Mouse (Mus musculus) limb, embryonic 10.5 days (tissue): ENCODE results near the gene Fbxo24. TPM values are rescaled to one million over a fixed set of nuclear protein-coding genes. Genes with fewer than 3 reads are reported as not detected.

ENCODE experiments used
- DNase-seq: peaks from one replicate; pipeline ENCODE4 v3.0.0-alpha.2; 2017; ENCODE audit warnings: low spot score
- H3K27ac ChIP-seq: fragments of 300-500 bp; sonication (generic); 2 replicates; pipeline ENCODE4 v1.5.1; 2016; ENCODE audit warnings: mild to moderate bottlenecking
- H3K27me3 ChIP-seq: fragments of 300-500 bp; sonication (generic); 2 replicates; pipeline ENCODE4 v1.6.1; 2016; ENCODE audit warnings: low read depth, mild to moderate bottlenecking; ENCODE audit not compliant: poor library complexity, severe bottlenecking
- H3K36me3 ChIP-seq: fragments of 300-500 bp; sonication (generic); 2 replicates; pipeline ENCODE4 v1.6.1; 2016; ENCODE audit warnings: mild to moderate bottlenecking, moderate library complexity
- H3K4me1 ChIP-seq: fragments of 300-500 bp; sonication (generic); 2 replicates; pipeline ENCODE4 v1.6.1; 2016
- H3K4me3 ChIP-seq: fragments of 300-500 bp; sonication (generic); 2 replicates; pipeline ENCODE4 v1.5.1; 2016; ENCODE audit warnings: mild to moderate bottlenecking, moderate library complexity
- H3K9me3 ChIP-seq: fragments of 300-500 bp; sonication (generic); replicated peaks from 2 replicates; pipeline ENCODE4 v1.6.1; 2016; ENCODE audit warnings: mild to moderate bottlenecking
- WGBS: fragments of 180-500 bp; shearing (Covaris S2); methylation state at CpG from one replicate; pipeline ENCODE4 v1.1.7; 2016; 5-methylcytosine and 5-hydroxymethylcytosine counted together
- polyA plus RNA-seq: library from polyadenylated mRNA; unstranded; fragments of >200 nt; fragmentation: Nextera tagmentation; extraction: Ambion mirVana; gene quantifications from 2 replicates; pipeline ENCODE4 v1.2.1, GENCODE M21; 2016

Fbxo24 gene
- polyA plus RNA-seq, 1 experiment from 2014 or later, result 0.60 TPM

DNA sequence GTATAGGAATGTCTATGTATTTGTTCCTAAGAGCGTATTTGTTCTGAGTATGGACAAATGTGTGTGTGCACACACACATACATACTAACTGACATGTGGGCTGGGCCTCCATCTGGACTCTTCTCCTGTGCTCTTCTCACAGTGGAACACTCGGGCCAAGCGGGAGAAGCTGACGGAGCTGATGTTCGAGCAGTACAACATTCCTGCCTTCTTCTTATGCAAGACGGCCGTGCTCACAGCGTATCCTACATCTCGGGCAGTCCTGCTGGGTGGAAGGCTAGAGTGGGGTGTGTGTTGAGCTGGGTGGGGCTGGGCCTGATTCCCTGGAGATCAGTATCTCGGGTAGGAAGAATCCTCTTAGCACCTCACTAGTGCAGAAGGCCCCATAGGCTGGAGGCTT is 65.8 kb downstream of the Fbxo24 start:
- H3K27me3 ChIP-seq, result 0 out of 2 replicates have a peak, but pooled peaks cover 7% of the 10 kb centered on the region
- H3K4me1 ChIP-seq, result no peaks in the 10 kb centered on the region
- WGBS, result 75% methylated on average over 10 of the region's 10 CpGs
- no peak overlapping the region for H3K27ac ChIP-seq
- H3K9me3 ChIP-seq, result no peaks in the 10 kb centered on the region
- no peak overlapping the region for H3K4me3 ChIP-seq
- DNase-seq, result no peak
- H3K36me3 ChIP-seq, result no peaks in the 10 kb centered on the region

Other genes with a start within 250 kb of the Fbxo24 start
- gene Zan, start 151.9 kb downstream of the Fbxo24 start, polyA plus RNA-seq, result 0.03 and 0.10 TPM in 2 replicates
- gene Pop7, start 126.5 kb downstream of the Fbxo24 start, polyA plus RNA-seq, result 53.2 and 63.4 TPM in 2 replicates
- 13.5 and 14.6 TPM in 2 replicates for gene Gigyf1, start 110.5 kb downstream of the Fbxo24 start, polyA plus RNA-seq
- 1.5 and 2.4 TPM in 2 replicates for gene Epo, start 95.8 kb downstream of the Fbxo24 start, polyA plus RNA-seq
- 257 and 295 TPM in 2 replicates for gene Gnb2, start 95.5 kb downstream of the Fbxo24 start, polyA plus RNA-seq
- not detected in 2 replicates for gene Actl6b, start 75.5 kb downstream of the Fbxo24 start, polyA plus RNA-seq
- gene Tfr2, start 59.2 kb downstream of the Fbxo24 start, polyA plus RNA-seq, result 0.79 and 1.4 TPM in 2 replicates
- gene Mospd3, start 27.9 kb downstream of the Fbxo24 start, polyA plus RNA-seq, result 14.7 and 16.4 TPM in 2 replicates
- gene Pcolce, start 15.2 kb downstream of the Fbxo24 start, polyA plus RNA-seq, result 153 and 165 TPM in 2 replicates
- gene Lrch4, start 119 bp upstream of the Fbxo24 start, polyA plus RNA-seq, result 25.9 and 32.2 TPM in 2 replicates
- 12.6 and 14.8 TPM in 2 replicates for gene Gm20605, start 173 bp upstream of the Fbxo24 start, polyA plus RNA-seq
- gene Sap25, start 12.3 kb upstream of the Fbxo24 start, polyA plus RNA-seq, result 8.0 and 9.7 TPM in 2 replicates
- gene Irs3, start 16.7 kb upstream of the Fbxo24 start, polyA plus RNA-seq, result 0.23 and 0.48 TPM in 2 replicates
- gene Agfg2, start 55.7 kb upstream of the Fbxo24 start, polyA plus RNA-seq, result 18.6 and 22.9 TPM in 2 replicates
- gene Nyap1, start 112.6 kb upstream of the Fbxo24 start, polyA plus RNA-seq, result 1.1 and 2.5 TPM in 2 replicates
- 78.1 and 99.5 TPM in 2 replicates for gene Tsc22d4, start 116.7 kb upstream of the Fbxo24 start, polyA plus RNA-seq
- 47.0 and 49.5 TPM in 2 replicates for gene Ppp1r35, start 149.8 kb upstream of the Fbxo24 start, polyA plus RNA-seq
- 11.3 and 11.8 TPM in 2 replicates for gene Mepce, start 158.7 kb upstream of the Fbxo24 start, polyA plus RNA-seq
- 8.4 and 15.8 TPM in 2 replicates for gene Zcwpw1, start 158.8 kb upstream of the Fbxo24 start, polyA plus RNA-seq
- 0.34 and 0.39 TPM in 2 replicates for gene Pilra, start 207.3 kb upstream of the Fbxo24 start, polyA plus RNA-seq
- not detected in 2 replicates for gene Pilrb1, start 229.1 kb upstream of the Fbxo24 start, polyA plus RNA-seq
- gene Pilrb2, start 242.8 kb upstream of the Fbxo24 start, polyA plus RNA-seq, result not detected in 2 replicates